Mouse (Mus musculus): ENCODE measurements around the gene Mtap.
A peak's percentile ranks its signal among the peaks of the same experiment; 100 is the strongest.

Mtap gene

GRCm38 (mm10) chr4:89210314-89210713, 73.4 kb downstream of the Mtap start:
- Histone ChIP-seq H3K27me3 (ENCODE audit: control insufficient read depth, insufficient read depth, low read length, poor library complexity, severe bottlenecking) (no peaks in the 10 kb centered on the region), H3K36me3 (ENCODE audit: control insufficient read depth, insufficient read depth, low read length, poor library complexity, severe bottlenecking) (no peaks in the 10 kb centered on the region)
- DNase-seq (ENCODE audit: low read depth, low spot score): no peak

- H3K36me3 ChIP-seq (ENCODE audit: control insufficient read depth, insufficient read depth, low read length, poor library complexity, severe bottlenecking): no peaks in the 10 kb centered on the region
- DNase-seq (ENCODE audit: low read depth, low spot score): peak; percentile 2
- no peaks in the 10 kb centered on the region for H3K27me3 ChIP-seq (ENCODE audit: control insufficient read depth, insufficient read depth, low read length, poor library complexity, severe bottlenecking)
Measured at GRCm38 (mm10) chr4:89212178-89212577, 75.3 kb downstream of the Mtap start.

All from splenic B cell, adult 2 months (primary cell).